Mouse (Mus musculus) heart, postnatal 36 days (tissue): ENCODE data around the gene Tnfsf11. TPM values are rescaled to one million over a fixed set of nuclear protein-coding genes. Genes with fewer than 3 reads are reported as not detected.

ENCODE experiments used
- microRNA-seq, 2 experiments: library from miRNA; unstranded; fragments of <30 nt; microRNA quantifications; one replicate each; pipeline ENCODE4 v1.2.0; 2021; ENCODE audit warnings: borderline number of aligned reads in 2 of 2
- total RNA-seq, 2 experiments: library from RNA; stranded (reverse); gene quantifications; 2 replicates each; pipeline ENCODE4 v1.2.3; 2021

Gene Tnfsf11
- total RNA-seq, 2 experiments from 2014 or later = not detected

Small RNA genes within 50 kb of the gene (microRNA-seq; reads per million reads assigned to microRNA genes)
- 0 reads per million in 2 experiments for gene Gm23652

Other genes starting within 250 kb of the Tnfsf11 start
- not detected for gene Fam216b, start 219.0 kb downstream of the Tnfsf11 start, total RNA-seq
- 10 to 100 TPM; 29.3 to 34.0 TPM for gene Akap11, start 228.8 kb upstream of the Tnfsf11 start, total RNA-seq